Mouse (Mus musculus) small intestine, adult 2 months (tissue): ENCODE results near the gene Acadvl.

Source experiments
- CTCF ChIP-seq: fragments of 200-500 bp; IDR thresholded peaks from 2 replicates; pipeline ENCODE4 v1.5.1; 2012; ENCODE audit warnings: low read depth, mild to moderate bottlenecking, control low read depth, inconsistent platforms, low read length, moderate library complexity, mixed read lengths; ENCODE audit not compliant: insufficient replicate concordance, insufficient read length; ENCODE audit errors: extremely low read depth
- POLR2A ChIP-seq: fragments of 200-500 bp; IDR thresholded peaks from 2 replicates; pipeline ENCODE4 v1.6.1; 2012; ENCODE audit warnings: low read depth, mild to moderate bottlenecking, control low read depth, inconsistent platforms, low read length, moderate library complexity

DNA sequence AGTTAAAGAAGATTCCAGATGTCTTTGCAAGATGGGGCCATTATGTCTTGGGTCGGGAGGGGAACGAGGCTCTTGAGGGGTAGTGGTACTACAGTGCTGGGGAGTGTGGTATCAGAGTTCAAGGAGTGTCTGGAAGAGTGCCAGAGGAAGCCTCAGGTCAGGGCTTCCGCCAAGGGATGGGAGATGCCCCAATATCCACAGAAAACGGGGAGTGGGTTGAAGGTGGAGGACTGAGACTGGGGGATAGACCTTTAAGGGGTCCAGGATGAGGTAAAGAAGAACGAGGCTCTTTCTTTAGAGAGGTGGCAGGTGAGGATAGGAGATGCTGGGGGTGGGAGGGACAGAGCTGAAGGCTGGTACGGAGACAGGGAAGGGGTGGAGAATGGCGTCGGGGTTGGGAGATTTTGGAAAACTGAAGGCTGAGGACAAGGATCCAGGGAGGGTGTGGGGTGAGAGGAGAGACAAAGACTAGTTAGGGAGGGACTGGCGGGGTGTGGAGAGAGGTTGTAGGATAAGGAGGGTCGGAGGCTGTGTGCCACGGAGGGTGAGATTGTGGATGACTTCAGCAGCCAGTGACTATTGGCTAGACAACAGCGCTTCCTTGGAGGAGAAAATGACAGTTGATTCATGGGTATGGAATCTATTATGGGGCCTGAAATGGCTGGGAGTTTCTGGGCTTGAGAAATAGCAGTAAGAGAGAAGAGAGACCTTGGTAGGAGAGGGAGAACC, 13.4 kb upstream of the Acadvl start:
- TF ChIP-seq CTCF = no peak
- no peak for TF ChIP-seq POLR2A
